Mouse (Mus musculus) monocyte, adult 2 months (primary cell): Measurements from ENCODE around the gene Gemin7.
A peak's percentile ranks its signal among the peaks of the same experiment; 100 is the strongest.
"Not testable (repeated sequence)": the region's sequence is repeated elsewhere in the genome, so short reads cannot be mapped to it uniquely, and the experiment has no call there.

ENCODE experiments used
- DNase-seq, 2 experiments: peaks; one replicate each; pipeline ENCODE4 v3.0.0; 2022; ENCODE audit warnings: low spot score in 2 of 2, low read depth in 1 of 2

Gemin7 gene

DNA sequence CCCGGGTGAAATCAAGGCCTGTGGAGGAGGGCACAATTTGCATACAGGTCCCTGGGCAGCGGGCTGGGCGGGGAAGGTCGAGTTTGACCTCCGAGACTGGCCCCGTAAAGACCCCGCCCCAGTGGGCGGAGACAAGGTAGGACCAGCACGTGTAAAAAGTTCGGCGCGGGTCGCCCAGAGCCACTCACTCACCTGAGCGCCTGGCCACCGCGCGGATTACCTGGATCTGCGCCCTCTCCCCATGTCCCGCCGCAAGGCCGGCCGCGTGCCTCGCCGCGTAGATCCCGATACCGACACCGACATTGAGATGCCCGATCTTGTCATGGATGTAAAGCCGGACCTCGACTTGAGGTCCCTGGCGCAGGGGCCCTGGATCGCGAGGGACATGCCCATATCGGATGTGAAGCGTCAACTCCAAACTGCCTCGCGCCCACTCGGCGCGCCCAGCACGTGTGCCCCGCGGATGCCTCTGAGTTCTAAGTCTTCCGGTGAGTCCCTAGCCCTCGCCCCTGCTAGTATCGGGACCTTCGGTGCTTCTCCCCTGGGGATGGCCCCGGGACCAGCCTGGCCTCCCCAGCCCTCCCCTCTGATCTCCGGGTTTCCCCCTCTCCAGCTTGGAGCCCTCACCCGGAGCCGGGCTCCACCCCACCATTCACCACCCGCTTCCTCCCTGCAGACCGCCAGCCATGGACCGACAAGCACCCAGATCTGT, at the start of gene Gemin7, which contains the start of gene Zfp296:
Gene Gemin7 (minus strand): TSS at position 455 of the 712 bp plus-strand sequence.
Gene Zfp296 (plus strand): TSS at position 147 of the 712 bp plus-strand sequence.
- DNase-seq = no peak

DNA sequence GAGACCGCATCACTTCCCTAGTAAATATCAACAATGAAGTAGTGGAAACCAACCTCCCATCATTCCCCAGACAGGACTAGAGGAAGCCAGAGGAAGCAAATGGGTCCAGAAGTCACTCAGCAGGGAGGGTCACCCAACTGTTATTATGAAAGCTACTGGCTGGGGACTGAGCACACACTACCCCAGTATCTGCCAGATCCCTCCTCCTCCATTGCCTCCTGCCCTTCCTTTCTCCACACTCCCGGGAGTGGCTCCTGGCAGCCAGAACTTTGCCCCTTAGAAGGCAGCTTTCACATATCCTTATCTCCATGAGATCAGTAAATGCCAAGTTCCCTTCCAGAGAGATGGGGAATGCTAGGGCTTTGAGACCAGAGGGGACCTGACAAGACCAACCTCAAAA, 46.0 kb upstream of the Gemin7 start:
- DNase-seq = no peak

DNA sequence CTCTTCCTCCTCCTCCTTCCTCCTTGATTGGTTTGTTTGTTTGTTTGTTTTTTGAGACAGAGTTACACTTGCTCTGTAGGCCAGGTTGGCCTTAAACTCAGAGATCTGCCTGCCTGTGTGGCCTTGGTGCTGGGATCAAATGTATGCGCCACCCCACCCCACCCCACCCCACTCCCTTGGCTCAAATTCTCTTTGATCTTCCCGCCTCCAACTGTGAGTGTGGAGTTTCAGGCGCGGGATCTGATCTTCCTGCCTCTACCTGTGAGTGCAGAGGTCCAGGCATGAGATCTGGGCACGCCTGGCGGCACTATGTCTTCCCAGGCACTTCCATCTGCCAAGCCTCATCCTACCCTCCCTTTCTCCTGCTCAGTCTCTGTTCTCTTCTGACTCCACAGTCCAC, 44.8 kb upstream of the Gemin7 start:
- DNase-seq = no peak

DNA sequence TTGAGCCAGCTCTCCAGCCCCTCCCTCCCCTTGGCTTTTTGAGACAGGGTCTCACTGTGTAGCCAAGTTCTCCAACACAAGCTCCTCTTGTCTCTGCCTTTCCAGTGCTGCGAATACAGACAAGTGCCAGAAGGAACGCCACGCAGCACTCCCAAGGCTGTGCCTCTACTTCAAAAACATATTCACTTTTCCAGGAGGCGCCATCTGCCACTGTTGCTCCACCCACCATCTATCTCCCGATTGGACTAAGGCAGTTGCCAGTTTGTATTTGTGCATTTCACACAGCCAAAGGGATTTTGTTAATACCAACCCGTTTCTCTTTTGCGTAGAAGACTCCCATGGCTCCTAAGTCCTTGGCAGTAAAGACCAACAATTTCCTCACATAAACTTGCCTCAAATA, 43.4 kb upstream of the Gemin7 start:
- DNase-seq = no peak

DNA sequence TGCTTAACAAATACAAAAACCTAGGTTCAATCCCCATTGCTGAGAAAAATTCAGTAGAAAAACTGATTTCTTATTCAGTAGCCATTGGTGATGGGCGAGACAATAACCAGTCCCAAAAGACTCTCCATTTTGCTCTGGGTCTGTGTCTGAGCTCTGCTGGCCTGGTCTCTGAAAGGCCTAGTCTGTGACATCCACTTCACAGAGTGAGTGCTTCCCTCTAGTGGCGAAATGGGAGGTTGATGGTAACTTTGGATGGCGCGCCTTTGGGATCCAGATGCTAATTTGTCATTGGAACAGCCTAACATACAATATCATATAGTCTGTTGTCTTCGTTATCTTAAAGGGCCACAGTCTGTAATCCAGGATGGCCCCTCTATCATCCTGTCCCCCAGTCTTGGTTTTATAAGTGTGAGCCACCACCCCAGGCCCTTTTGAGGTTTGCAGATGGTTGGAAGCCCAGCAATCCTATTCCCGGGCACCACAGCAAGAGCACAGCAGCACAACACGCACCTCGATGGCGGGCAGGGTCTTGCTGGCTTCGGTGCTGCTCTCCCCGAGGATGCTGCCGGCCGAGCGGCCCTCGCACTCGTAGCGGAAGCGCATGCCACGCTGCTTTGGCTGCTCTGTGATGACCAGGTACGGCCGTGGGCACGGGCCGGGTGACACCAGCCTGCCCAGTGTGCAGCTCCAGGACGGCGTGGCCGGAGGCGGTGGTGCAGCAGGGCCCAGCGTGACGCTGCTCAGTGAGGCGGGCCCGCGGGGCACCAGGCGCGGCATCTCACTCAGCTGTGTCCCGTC, 41.8 kb upstream of the Gemin7 start:
- DNase-seq = peak; percentile 40 to 56

DNA sequence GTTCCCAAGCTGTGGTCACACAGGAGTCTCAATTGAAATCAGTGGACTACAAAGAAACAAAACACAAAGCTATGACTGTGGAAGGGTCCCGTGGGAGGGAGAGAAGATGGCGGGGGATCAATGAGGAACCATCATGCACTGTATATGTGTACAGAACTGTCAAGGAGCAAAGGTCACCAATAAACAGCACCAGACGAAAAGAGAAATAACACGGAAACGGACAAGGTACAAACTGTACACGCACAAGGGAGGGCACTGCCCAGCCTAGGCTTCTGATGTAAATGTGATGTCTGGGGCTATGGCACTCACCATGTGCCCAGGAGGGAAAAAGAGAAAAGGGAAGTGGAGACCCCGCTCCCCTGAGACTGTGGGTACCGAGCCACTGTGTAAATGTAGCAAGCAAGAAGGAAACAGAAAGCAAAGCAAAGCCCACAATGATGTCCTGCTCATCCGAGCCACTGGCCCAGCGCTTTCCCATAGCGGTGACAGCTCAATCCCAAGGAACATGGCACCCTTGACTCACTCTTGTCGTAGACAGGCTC, 37.7 kb upstream of the Gemin7 start:
- no peak for DNase-seq

DNA sequence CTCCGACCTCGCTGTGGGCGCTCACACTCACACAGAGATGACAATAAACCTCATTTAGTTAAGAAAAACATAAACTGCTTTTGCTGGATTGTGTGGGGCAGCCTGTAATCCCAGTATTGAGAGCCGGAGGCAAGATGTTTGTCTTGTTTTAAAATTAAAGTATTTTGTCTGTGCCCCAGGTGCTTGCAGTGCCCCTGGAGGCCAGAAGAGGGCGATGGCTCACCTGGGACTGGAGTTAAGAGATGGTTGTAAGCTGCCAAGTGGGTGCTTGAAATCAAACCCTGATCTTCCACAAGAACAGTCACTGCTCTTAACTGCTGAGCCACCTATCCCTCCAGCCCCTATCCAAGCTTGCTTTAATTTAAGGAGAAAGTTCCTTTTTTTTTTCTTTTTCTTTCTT, 33.6 kb upstream of the Gemin7 start:
- DNase-seq = no peak

DNA sequence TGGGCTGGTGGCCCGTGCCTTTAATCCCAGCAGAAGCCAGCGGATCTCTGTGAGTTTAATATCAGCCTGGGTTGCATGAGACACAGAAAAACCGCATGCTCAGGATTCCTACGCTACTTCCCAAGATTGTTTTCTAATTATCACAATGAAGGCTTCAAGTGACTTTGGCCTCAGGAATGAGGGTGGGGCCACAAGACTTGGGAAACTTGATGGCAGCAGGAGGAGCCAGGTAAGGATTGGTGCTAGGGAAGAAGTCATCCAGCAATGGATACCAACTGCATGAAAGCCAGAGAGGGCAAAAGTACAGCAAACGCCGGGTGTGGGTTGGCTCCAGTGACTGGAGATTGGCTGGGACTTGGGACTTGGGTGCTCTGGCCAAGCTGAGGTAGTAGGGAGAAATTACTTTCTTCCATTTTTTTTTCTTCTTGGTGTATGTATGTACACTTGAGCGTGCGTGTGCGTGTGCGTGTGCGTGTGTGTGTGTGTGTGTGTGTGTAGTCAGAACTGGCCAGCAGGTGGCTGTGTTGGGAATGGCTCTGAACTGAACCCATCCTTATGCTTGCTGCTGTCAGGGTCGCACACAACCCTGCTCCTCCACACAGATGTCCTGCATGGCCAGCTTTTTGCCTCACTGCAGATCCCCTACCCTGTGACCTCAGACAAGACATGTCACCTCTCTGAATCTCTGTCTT, 32.4 kb upstream of the Gemin7 start:
- no peak for DNase-seq

DNA sequence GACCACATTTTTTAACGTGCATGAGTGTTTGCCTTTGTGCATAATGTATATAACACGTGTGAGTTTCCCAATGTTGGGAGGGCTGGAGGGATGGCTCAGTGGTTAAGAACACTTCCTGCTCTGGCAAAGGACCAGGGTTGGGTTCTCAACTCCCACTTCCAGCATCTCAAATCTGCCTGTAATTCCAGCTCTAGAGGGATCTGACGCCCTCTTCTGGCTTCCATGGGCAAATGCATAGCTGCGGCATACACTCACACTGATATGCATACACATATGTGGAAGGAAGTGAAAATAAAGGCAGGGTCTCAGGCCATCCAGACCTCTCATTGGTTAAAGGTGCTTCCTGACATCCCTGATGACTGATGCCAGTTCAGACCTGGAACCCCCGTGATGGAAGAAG, 29.9 kb upstream of the Gemin7 start:
- DNase-seq = no peak

DNA sequence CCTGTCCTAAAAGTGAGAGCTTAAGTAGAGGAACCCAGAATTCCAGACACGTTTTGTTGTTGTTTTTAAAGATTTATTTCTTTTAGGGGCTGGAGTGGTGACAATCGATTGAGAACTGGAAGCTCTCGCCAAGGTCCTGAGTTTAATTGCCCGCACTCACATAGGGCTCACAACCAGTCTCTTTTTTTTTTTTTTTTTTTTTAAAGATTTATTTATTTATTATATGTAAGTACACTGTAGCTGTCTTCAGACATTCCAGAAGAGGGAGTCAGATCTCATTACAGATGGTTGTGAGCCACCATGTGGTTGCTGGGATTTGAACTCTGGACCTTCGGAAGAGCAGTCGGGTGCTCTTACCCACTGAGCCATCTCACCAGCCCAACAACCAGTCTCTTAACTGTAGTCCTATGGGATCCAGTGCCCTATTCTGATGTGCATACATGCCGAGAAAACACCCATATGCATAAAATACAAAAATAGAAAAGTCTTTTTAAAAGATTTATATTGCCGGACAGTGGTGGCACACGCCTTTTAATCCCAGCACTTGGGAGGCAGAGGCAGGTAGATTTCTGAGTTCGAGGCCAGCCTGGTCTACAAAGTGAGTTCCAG, 27.3 kb upstream of the Gemin7 start:
- DNase-seq = not testable (repeated sequence)

DNA sequence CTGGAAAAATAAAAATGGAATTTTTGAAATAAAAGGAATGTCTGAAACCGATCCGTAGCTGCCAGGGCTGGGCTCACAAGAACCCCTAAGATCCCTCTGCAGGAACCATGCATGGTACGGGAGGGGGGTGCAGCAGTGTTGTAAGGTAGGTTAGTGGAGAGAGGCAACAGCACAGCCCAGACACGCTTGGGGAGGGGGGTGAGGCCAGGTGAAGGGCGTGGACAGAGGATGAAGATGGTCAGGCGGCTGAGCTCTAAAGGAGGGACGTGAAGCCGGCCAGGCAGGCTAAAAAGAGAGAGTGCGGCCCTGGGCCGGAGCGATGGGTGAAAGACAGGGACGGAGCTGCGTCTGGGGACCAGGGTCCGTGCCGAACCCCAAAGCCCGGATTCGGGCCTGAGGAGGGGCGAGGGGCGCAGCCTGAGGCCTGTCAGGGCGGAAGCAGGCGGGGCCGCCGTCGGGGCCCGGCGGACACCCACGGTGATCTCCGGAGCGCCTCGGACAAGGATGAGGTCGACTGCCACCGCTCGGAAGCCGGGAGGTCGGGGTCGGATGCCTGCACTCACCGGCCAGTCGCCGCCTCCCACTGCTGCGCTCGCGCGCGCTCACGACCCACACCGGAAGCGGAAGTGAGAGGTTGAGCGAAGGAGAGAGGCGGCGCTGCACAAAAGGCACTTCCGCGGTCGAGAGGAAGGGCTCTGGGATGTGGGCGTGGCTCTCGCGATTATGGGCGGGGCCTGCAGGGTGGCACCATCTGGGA, 26.6 kb upstream of the Gemin7 start, which contains the start of gene Clasrp:
Gene Clasrp (minus strand): TSS at position 638 of the 757 bp plus-strand sequence.
- DNase-seq = peak; percentile 90 to 93

DNA sequence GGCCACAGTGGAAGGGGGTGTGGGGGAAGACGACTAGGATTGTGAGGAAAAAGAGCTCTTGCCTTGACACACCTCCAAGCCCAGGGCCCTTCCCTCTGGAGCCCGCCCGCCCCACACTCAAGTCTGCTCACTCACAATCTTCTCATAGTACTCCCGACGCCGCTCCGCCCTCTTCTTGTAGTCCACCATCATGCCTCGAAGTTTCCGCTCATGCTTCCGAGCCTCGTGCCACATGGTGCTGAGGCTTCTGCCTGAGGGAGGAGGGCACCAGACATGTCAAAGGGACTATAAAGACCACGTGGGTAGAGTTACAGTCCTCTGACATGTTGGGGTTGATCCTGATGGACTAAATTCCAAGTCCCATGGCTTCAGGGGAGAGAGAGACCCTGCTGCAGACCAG, 25.7 kb upstream of the Gemin7 start:
- no peak for DNase-seq

DNA sequence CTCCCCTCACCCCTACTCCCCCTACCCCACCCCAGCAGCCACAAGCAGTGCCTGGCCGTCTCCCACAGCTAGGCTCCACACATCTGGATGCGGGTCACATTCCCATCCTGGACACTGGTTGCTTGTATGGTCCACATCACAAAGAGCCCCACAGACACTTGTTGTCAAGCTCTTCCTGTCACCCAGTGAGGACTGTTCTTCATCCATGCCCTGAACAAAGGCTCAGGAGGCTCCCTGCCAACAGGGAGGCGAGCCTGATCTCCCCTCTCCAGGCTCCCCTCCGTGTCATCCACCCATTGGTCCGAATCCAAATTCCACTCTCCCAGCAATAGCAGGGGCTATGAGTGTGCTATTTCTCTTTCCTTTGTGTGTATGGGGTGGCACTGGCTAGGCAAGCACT, 23.2 kb upstream of the Gemin7 start:
- DNase-seq = no peak

DNA sequence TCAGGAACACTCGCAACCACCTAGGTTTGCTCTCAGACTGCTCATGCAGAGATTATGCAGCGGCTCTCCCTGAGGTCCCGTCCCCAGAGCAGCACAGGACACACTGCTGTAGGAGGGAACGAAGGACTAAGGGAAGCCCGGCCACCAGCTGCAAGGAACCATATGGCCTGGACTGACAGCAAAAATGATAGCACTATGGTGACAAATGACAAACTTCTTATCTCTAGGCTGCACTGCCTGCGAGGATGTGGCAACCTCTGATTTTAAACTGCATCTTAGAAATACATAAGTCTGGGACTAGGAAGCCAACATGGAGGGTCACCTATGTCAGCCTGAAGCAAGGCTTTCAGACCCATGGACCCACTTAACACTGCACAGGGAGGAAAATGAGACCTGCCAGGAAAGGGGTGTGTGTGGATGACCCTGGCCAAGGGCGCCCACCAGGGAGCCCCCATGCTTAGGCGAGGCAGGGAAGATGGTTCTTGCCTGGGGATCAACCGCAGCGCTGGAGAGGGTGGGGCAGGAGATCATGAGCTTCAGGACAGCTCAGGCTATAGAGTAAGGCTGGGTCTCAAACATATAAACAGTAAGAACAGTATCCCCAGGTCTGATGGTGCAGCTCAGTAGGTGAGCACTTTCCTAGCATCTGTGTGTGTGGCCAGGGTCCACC, 15.8 kb upstream of the Gemin7 start:
- no peak for DNase-seq

DNA sequence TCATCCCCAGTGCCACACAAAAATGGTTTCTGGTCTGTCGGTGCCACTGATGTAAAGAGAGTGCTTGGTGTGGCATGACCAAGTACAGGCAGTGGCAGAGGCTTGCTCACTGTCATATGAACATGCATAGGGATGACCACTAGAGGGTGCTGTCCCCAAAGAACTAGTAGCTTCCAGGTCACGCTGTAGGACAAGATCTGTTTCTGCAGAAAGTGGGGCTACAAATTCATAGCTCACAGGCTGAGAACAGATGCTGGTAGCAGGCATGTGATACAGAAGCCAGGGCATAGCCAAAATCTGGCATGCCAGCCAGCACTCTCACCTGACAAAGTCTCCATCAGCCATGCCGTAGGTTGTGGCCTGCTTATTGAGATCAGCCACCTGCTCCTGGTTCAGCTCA, 12.5 kb upstream of the Gemin7 start:
- DNase-seq = peak in 1 of 2 experiments; percentile 56

DNA sequence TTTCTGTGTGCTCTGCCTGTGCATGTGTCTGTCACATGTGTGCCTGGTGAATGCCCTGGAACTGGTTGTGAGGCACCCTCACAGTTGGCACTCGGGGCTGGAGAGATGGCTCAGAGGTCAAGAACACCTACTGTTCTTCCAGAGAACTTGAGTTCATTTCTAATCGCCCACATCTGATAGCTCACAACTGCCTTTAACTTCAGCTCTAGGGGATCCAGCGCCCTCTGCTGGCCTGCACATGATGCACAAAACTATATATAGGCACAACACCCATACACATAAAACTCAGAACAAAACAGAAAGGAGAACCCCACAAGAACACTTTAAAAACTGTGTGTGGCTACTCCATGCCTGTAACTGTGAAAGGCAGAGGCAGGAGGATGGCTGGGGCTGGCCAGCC, 11.8 kb upstream of the Gemin7 start:
- DNase-seq = peak in 1 of 2 experiments; percentile 30

DNA sequence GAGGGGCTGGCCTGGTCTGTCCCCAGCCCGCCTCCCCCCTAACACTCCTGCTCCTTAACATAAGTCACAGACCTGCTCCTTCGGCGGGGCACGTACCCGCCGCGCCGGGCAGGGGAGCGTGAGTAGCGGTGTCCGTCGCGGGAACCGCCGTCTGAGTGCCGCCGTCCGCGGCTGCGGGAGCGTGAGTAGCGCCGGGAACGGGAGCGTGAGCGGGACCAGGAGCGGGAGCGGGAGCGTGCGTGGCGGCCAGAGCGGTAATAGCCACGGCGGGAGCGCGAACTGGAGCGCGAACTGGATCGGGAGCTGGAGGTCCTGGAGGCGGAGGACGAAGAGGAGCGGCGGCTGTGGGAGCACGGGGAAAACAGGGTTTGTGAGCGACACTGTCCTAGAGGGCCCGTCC, 8.9 kb upstream of the Gemin7 start:
- no peak for DNase-seq

DNA sequence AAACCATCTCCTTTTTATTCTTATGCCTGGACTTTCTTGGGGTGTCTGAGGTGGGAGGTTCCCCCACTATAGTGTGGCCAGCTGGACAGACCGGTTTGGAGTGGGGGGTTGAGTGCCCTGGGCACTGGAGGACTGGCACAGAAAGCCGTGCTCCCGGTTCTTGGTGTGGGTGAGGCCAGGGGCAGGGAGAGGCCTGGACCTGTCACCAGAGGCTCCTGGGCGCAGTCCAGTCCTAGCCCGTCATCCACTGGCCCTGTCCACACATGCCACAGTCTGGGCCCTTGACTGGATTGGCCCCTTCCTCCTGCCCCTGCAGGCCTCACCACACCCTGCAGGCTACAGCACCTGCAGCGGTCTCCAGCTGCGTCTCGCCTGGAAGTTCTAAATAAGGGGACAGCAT, 3.2 kb upstream of the Gemin7 start:
- no peak for DNase-seq

DNA sequence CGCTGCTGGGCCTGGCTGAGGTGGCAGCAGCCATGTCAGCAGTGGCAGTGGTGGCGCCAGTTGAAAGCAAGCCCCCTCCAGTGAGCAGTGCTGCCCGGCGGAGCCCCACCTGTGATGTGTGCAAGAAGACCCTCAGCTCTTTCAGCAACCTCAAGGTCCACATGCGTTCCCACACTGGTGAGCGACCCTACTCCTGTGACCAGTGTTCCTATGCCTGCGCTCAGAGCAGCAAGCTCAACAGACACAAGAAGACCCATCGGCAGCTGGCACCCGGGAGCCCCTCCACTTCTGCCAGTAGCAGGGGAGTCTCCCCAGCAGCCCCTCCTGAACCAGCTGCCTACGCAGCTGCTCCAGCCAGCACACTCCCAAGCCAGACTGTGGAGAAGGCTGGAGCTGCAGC, 2.4 kb upstream of the Gemin7 start:
- no peak for DNase-seq

DNA sequence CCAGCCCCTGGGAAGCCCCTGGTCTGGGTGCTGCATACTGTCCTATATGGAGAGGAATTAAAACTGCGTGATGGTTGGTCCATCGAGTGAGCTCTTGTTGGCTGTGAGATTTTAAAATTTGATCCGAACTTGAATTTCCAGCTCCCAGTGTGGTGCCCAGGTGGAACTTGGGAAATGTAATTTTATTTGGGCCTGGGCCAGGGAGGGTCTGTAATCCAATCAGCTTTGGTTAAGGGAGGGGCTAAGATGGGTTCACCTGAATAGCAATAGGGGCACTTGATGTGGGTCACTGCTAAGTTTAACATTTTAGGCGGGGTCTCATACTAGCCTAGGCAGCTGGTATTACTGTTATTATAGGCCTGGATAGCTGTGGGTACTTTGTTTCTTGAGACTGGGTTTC, 1.0 kb upstream of the Gemin7 start:
- DNase-seq = no peak
